Mouse (Mus musculus) adrenal gland, adult 10 weeks (tissue): Measurements from ENCODE around the gene Fkbp1a. TPM values are rescaled to one million over a fixed set of nuclear protein-coding genes. Genes with fewer than 3 reads are reported as not detected.

Source experiments
- polyA plus RNA-seq: library from polyadenylated mRNA; stranded (reverse); fragments of 350-450 nt; fragmentation: Illumina TruSeq; extraction: RNeasy Lipid Tissue Mini Kit (QIAGEN cat#74804); gene quantifications from one replicate; pipeline ENCODE4 v1.2.3, GENCODE M21; 2014; ENCODE audit warnings: low read depth, low replicate concordance

Gene Fkbp1a
- polyA plus RNA-seq: 255 TPM

GRCm38 (mm10) chr2:151542323-151543062, at the start of gene Fkbp1a:
Fkbp1a (plus strand) TSS chr2:151542483.

GRCm38 (mm10) chr2:151494035-151494803, 48.1 kb upstream of the Fkbp1a start, which contains the start of gene Nsfl1c:
Nsfl1c (plus strand) TSS chr2:151494182.

GRCm38 (mm10) chr2:151571873-151572700, 29.8 kb downstream of the Fkbp1a start, which contains the start of gene Sdcbp2:
Sdcbp2 (plus strand) TSS chr2:151572622.

Other genes with a start within 250 kb of the Fkbp1a start
- not detected for gene 4921509C19Rik, start 66.3 kb upstream of the Fkbp1a start, polyA plus RNA-seq
- gene Nsfl1c, start 48.3 kb upstream of the Fkbp1a start, polyA plus RNA-seq: 41.8 TPM
- gene Sdcbp2, start 30.1 kb downstream of the Fkbp1a start, polyA plus RNA-seq: not detected
- 0.23 TPM for gene Snph, start 90.1 kb downstream of the Fkbp1a start, polyA plus RNA-seq
- not detected for gene Rad21l, start 126.0 kb downstream of the Fkbp1a start, polyA plus RNA-seq
- not detected for gene Tmem74b, start 159.5 kb downstream of the Fkbp1a start, polyA plus RNA-seq
- 11.2 TPM for gene Psmf1, start 201.7 kb downstream of the Fkbp1a start, polyA plus RNA-seq